Mouse (Mus musculus): ENCODE measurements around the gene Scml2. TPM values are rescaled to one million over a fixed set of nuclear protein-coding genes. Genes with fewer than 3 reads are reported as not detected.
"Not testable (repeated sequence)": the region's sequence is repeated elsewhere in the genome, so short reads cannot be mapped to it uniquely, and the experiment has no call there.

Gene Scml2
- under 1 TPM; 0.71 to 0.87 TPM for total RNA-seq (2021)

GRCm38 (mm10) chrX:161116893-161117292 is at the start of gene Scml2:
Gene Scml2, plus strand, starts transcription at chrX:161117193.
- not testable (repeated sequence) for DNase-seq (ENCODE audit: extremely low spot score in 1 of 2, low spot score in 1 of 2)

- DNase-seq (ENCODE audit: extremely low spot score in 1 of 2, low spot score in 1 of 2), result not testable (repeated sequence)
Observed at GRCm38 (mm10) chrX:161075576-161075975, 41.4 kb upstream of the Scml2 start.

- DNase-seq (ENCODE audit: extremely low spot score in 1 of 2, low spot score in 1 of 2), result peak; percentile 26 to 33
Observed at GRCm38 (mm10) chrX:161162314-161163068, 45.5 kb downstream of the Scml2 start.

GRCm38 (mm10) chrX:161163069-161163416 is 46.0 kb downstream of the Scml2 start:
- no peak for DNase-seq (ENCODE audit: extremely low spot score in 1 of 2, low spot score in 1 of 2)

GRCm38 (mm10) chrX:161287156-161287555 is 170.2 kb downstream of the Scml2 start, which contains the start of gene Gm15262:
Gene Gm15262, plus strand, starts transcription at chrX:161287456.
- DNase-seq (ENCODE audit: extremely low spot score in 1 of 2, low spot score in 1 of 2), result not testable (repeated sequence)

Other genes starting within 250 kb of the Scml2 start
- 1 to 10 TPM in 1 of 2 experiments, under 1 TPM in 1; 0.34 to 1.9 TPM for gene Gja6, start 210.1 kb upstream of the Scml2 start, total RNA-seq (2021)
- gene Cdkl5, start 122.5 kb upstream of the Scml2 start, total RNA-seq (2021), result 100 to 1,000 TPM; 103 to 116 TPM
- gene Gm15262, start 170.3 kb downstream of the Scml2 start, total RNA-seq (2021), result not detected

Data from layer of hippocampus, postnatal 25 days (tissue).